Mouse (Mus musculus): ENCODE data around the gene Them5.

DNA sequence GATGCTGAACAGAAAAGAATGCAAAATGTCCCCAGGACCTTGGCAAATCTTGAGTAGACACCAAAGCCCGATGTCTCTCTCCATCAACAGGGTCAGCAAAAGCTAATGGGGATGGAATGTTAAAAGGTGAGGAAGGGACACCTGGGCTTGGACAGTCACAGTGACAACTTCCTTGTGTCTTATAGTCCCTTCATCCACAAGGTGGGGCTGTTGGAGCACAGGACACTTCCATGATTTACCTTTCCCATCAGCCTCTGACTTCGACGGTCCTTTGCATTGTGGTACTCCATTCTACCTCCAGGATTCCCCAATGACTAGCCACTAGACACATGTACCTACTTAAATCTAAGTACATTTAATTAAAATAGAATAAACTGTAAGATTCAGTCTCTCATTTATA, 13.2 kb upstream of the Them5 start:
- TF ChIP-seq CTCF (IDR thresholded peaks at IDR 0.05; ENCODE audit: control insufficient read depth, insufficient read depth, low read length) (no peak), POLR2A (IDR thresholded peaks at IDR 0.05; ENCODE audit: borderline replicate concordance, control insufficient read depth, low read depth, low read length) (no peak)
